Mouse (Mus musculus): Measurements from ENCODE around the gene Bcl2l14.

DNA sequence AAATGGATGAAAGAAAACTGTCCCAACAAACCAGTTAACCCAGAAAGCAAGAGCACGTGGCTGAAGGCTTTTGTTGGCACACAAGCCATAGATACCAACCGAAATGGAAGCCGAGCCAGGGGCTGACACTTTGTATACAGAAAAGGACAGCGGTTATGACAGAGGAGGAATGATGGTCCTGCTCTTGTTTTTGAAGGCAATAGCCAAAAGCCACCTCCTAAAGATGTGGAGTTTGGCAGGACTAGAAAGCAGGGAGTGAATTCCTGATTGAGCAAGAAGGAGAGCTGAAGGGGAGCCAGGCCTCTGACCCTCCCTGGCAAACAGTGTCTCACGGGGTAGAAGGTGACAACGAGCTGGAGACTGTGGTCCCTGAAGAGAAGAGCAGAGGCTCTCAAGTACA lies 14.7 kb upstream of the Bcl2l14 start:
- TF ChIP-seq CTCF (IDR thresholded peaks at IDR 0.05; ENCODE audit: control insufficient read depth, insufficient read depth, insufficient read length) = no peak
- TF ChIP-seq USF1 (IDR thresholded peaks at IDR 0.05; ENCODE audit: low read depth) = no peak
- no peak for TF ChIP-seq FOSL1 (IDR thresholded peaks at IDR 0.05; ENCODE audit: insufficient read depth, low read length, poor library complexity, severe bottlenecking)
- TF ChIP-seq MAX (IDR thresholded peaks at IDR 0.05) = no peak
